Mouse (Mus musculus) stomach, embryonic 16.5 days (tissue): Measurements from ENCODE around the gene Gpr55. TPM values are rescaled to one million over a fixed set of nuclear protein-coding genes. Genes with fewer than 3 reads are reported as not detected.

Source experiments
- ATAC-seq: fragments of 200-750 bp; cut with Nextera tagmentation; 2 replicates; pipeline ENCODE4 v1.8.0; 2017; ENCODE audit warnings: moderate number of reproducible peaks, moderate TSS enrichment; ENCODE audit not compliant: insufficient read depth, low FRiP score
- H3K27ac ChIP-seq: fragments of 300-500 bp; sonication (generic); 2 replicates; pipeline ENCODE4 v1.5.1; 2014; ENCODE audit warnings: low read length
- H3K27me3 ChIP-seq: fragments of 300-500 bp; sonication (generic); 2 replicates; pipeline ENCODE4 v1.6.1; 2014; ENCODE audit warnings: low read length, control low read depth, mixed read lengths; ENCODE audit not compliant: control insufficient read depth, insufficient read depth
- H3K36me3 ChIP-seq: fragments of 300-500 bp; sonication (generic); 2 replicates; pipeline ENCODE4 v1.6.1; 2014; ENCODE audit warnings: low read length; ENCODE audit not compliant: control insufficient read depth, insufficient read depth
- H3K4me1 ChIP-seq: fragments of 300-500 bp; sonication (generic); 2 replicates; pipeline ENCODE4 v1.6.1; 2014; ENCODE audit warnings: low read length, control low read depth, mixed read lengths; ENCODE audit not compliant: control insufficient read depth, insufficient read depth
- H3K4me2 ChIP-seq: fragments of 300-500 bp; sonication (generic); 2 replicates; pipeline ENCODE4 v1.6.1; 2014; ENCODE audit warnings: low read depth, low read length, mixed read lengths
- H3K4me3 ChIP-seq: fragments of 300-500 bp; sonication (generic); replicated peaks from 2 replicates; pipeline ENCODE4 v1.5.1; 2014; ENCODE audit warnings: mild to moderate bottlenecking, low read length
- H3K9ac ChIP-seq: fragments of 300-500 bp; sonication (generic); 2 replicates; pipeline ENCODE4 v1.6.1; 2014; ENCODE audit warnings: low read length
- H3K9me3 ChIP-seq: fragments of 300-500 bp; sonication (generic); replicated peaks from 2 replicates; pipeline ENCODE4 v1.6.1; 2016; ENCODE audit warnings: low read length, control low read depth; ENCODE audit not compliant: control insufficient read depth
- WGBS: fragments of 180-500 bp; shearing (Covaris S2); extraction: QIAGEN DNeasy Blood & Tissue Kit; methylation state at CpG from one replicate; pipeline ENCODE4 v1.1.7; 2014; 5-methylcytosine and 5-hydroxymethylcytosine counted together
- polyA plus RNA-seq: library from polyadenylated mRNA; unstranded; fragments of >200 nt; fragmentation: Nextera tagmentation; extraction: Ambion mirVana; gene quantifications from 2 replicates; pipeline ENCODE4 v1.2.1, GENCODE M21; 2015

The Gpr55 gene
- 0.04 and 0.10 TPM in 2 replicates for polyA plus RNA-seq

DNA sequence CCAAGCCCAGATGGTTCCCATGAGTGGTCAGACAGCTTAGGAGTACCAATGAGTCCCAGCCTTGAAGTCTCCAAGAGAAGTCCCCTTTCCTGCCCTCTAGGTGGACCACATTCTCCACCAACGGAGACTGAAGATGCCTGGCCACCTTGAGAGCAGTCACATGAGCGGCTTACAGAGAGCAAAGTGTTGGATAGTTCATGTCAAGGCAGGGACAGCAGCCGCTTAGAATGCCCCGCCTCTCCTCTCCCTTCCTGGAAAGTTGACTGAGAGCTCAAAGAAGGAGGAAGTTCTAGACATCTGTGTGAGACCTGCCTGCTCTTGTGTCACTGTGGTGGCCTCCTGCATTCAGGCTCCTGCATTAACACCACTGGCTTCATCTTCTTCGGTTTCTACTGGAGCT, at the start of gene Gpr55:
Gene Gpr55 (minus strand): TSS at position 135 of the 400 bp plus-strand sequence.
- Histone ChIP-seq H3K4me2 (no peak within 1 kb of the TSS), H3K9ac (no peak within 1 kb of the TSS), H3K36me3 (no peaks in the 10 kb centered on the region), H3K27me3 (no peaks in the 10 kb centered on the region), H3K4me3 (no peak within 1 kb of the TSS), H3K4me1 (peaks cover 34% of the 10 kb centered on the region), H3K9me3 (no peaks in the 10 kb centered on the region), H3K27ac (peak within 1 kb of the TSS; percentile 32)
- no peak; the same call in 1 of the 2 replicates for ATAC-seq
- WGBS: 67% methylated on average over 5 of the region's 5 CpGs

DNA sequence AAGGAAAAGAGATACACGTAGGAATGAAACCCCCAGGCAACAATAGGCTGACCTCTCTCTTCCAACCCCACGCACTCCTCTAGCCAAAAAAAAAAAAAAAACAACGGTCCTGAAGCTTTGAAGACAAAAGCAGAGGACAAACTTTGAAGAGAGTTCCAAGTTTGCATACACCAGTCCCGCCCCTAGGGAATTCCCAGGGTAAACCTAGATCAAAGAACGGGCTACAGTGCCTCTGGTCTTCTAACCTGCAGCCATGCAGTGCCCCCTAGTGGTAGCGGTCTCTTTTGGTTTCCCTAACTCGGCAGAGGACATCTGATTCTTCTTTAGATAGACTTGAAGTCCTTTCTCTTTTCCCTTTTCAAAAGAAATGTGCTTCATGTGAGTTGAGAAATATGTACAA, 47.0 kb upstream of the Gpr55 start:
- no peaks in the 10 kb centered on the region for H3K27me3 ChIP-seq
- WGBS: 3% methylated on average over 7 of the region's 7 CpGs
- H3K9ac ChIP-seq: 0 out of 2 replicates have a peak overlapping the region, but pooled peaks have one; percentile 20
- H3K4me1 ChIP-seq: no peaks in the 10 kb centered on the region
- 0 out of 2 replicates have a peak, but pooled peaks have one; percentile 58 for ATAC-seq
- H3K4me3 ChIP-seq: peak overlapping the region; percentile 16
- H3K36me3 ChIP-seq: no peaks in the 10 kb centered on the region
- H3K27ac ChIP-seq: no peak overlapping the region
- peak overlapping the region; percentile 37; the same call in 1 of the 2 replicates for H3K4me2 ChIP-seq
- H3K9me3 ChIP-seq: no peaks in the 10 kb centered on the region

DNA sequence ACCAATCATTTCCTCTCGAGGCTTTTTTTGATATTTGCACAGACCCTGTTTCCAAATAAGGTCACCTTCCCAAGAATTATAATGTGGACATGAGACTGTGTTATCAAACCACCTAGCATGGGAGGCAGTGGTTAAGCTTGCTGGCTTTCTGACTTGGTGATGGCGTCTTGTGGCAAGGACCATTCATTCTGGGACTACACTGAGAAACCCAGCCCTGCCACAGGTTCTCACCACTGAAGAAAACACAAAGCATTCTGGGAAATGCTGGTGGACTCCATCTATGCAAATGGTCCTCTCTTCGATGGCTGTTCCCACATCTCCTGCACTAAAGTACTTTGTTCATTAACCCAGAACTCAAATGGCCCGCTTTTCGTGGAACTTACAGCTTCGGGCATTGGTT, 45.2 kb upstream of the Gpr55 start:
- Histone ChIP-seq H3K4me3 (no peak overlapping the region), H3K9me3 (no peaks in the 10 kb centered on the region)
- ATAC-seq: no peak

DNA sequence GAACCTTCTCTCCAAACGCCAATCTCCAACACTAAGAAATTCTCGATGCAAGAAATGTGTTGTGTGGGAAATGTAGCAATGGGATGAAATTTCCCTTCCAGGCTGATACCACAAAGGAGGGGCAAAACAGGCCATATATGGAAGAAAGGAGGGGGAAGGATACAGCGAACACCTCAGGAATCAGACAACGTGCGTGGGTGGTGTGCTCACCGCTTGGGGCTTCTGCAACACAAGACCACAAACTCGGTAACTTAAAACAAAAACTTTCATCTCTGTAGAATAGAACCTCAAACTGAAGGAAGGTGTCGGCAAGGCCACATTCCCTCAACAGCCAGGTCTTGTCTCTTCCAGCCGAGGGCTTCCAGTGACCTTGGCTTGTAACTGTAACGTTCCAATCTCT, 44.7 kb upstream of the Gpr55 start:
- Histone ChIP-seq H3K9ac (no peak overlapping the region), H3K36me3 (no peaks in the 10 kb centered on the region), H3K4me3 (no peak overlapping the region), H3K27me3 (no peaks in the 10 kb centered on the region), H3K4me1 (no peaks in the 10 kb centered on the region), H3K9me3 (no peaks in the 10 kb centered on the region), H3K4me2 (no peak overlapping the region), H3K27ac (no peak overlapping the region)
- ATAC-seq: no peak
- 88% methylated on average over 10 of the region's 10 CpGs for WGBS

More for the DNA sequence above, 45.2 kb upstream of the Gpr55 start:
- no peaks in the 10 kb centered on the region for H3K4me1 ChIP-seq
- 89% methylated on average over 6 of the region's 6 CpGs for WGBS
- H3K27ac ChIP-seq: no peak overlapping the region
- H3K9ac ChIP-seq: no peak overlapping the region
- H3K27me3 ChIP-seq: no peaks in the 10 kb centered on the region
- no peaks in the 10 kb centered on the region for H3K36me3 ChIP-seq
- no peak overlapping the region for H3K4me2 ChIP-seq

DNA sequence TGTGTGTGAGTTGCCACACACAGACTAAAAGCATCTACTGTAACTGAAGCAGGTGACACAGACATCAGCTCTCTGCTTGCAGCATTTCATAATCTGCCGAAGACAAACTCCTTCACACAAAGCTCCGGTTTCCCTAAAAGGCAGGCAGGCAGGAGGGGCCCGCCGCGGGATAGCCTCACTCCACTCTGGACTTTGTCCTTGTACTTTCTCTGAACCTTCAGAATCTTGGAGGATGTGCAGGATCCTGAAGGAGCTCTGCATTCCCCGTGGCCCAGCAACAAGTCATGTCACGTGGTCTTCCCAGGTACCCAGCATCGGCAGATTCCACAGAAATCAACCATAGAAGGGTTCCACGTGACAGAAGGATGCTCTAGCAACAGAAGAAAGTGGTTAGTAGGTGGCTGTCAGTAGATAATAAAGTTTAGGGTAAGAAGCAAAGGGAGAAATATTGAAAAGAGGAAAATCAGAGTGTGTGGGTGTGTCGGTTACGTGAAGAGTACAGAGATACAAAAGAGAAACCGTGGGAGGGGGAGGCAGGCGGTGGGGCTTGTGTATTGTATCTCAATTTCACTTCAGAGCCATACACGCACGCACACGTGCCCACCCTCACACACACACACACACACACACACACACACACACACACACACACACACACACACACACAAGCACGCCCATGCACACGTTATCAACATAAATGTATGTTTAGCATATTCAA, 39.2 kb upstream of the Gpr55 start:
- Histone ChIP-seq H3K36me3 (no peaks in the 10 kb centered on the region), H3K4me3 (no peak overlapping the region), H3K27me3 (no peaks in the 10 kb centered on the region), H3K4me1 (no peaks in the 10 kb centered on the region), H3K9ac (no peak overlapping the region), H3K4me2 (no peak overlapping the region), H3K27ac (no peak overlapping the region), H3K9me3 (no peaks in the 10 kb centered on the region)
- WGBS: 66% methylated on average over 18 of the region's 18 CpGs
- ATAC-seq: no peak

DNA sequence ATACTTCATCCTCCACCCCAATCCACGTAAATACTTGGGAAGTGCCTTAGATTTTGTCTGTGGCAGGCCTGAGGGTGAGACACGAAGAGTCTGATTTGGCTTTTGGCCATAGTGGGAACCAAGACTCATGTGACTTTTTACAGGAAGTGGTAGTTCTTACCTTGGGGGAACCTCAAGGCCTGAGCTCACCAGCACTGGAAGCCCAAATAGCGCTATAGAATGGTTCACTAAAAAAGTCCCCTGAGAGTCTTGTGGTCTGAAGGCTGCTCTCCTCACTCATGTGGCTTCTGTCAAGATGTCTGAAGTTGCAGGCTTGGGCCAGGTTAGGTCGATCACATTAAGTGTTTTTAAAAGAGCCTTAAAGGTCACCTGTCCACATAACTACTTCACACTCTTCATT, 37.2 kb upstream of the Gpr55 start:
- no peaks in the 10 kb centered on the region for H3K27me3 ChIP-seq
- no peak overlapping the region for H3K27ac ChIP-seq
- no peak overlapping the region for H3K4me2 ChIP-seq
- H3K4me1 ChIP-seq: no peaks in the 10 kb centered on the region
- H3K9ac ChIP-seq: no peak overlapping the region
- no peaks in the 10 kb centered on the region for H3K9me3 ChIP-seq
- ATAC-seq: no peak
- no peaks in the 10 kb centered on the region for H3K36me3 ChIP-seq
- WGBS: 79% methylated on average over 4 of the region's 4 CpGs
- no peak overlapping the region for H3K4me3 ChIP-seq

DNA sequence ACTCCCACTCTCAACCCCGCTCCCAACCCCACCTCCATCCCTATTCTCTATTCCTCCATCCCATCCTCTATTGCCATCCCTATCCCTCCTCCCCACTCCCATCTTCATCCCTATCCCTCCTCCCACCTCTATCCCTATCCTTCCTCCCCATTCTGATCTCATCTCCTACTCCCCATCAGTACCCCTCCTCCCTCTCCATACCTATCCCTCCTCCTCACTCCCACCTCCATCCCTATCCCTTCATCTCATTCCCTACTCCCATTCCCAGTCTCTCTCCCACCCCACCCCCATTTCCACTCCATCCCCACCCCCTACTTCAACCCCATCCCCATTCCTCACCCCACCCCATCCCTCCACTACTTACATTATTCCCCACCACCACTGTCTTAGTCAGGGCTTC, 36.4 kb upstream of the Gpr55 start:
- WGBS: 88% methylated on average over 1 of the region's 1 CpGs

DNA sequence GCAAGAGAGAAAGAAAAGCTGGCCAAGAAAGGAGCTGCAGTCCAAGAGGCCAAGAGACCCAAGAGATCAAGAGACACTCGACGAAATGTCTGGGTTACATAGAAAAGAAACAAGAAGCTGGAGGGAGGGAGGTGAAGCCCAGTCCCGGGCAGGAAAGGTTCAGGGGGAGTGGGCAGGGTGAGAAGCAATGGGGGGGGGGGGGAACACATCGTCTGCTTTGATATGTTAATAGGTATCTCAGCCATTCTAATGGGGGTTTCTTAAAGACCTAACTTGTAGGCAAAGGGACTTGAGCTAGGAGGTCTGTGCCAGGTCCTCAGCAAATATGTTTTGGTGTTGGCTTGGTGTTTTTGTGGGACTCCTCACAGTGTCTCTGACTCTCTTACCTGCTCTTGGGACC, 32.7 kb upstream of the Gpr55 start:
- H3K4me1 ChIP-seq: no peaks in the 10 kb centered on the region
- H3K9ac ChIP-seq: no peak overlapping the region
- H3K4me2 ChIP-seq: no peak overlapping the region
- no peaks in the 10 kb centered on the region for H3K27me3 ChIP-seq
- no peak overlapping the region for H3K27ac ChIP-seq
- H3K9me3 ChIP-seq: no peaks in the 10 kb centered on the region
- no peak for ATAC-seq
- H3K36me3 ChIP-seq: no peaks in the 10 kb centered on the region
- no peak overlapping the region for H3K4me3 ChIP-seq
- WGBS: 68% methylated on average over 4 of the region's 4 CpGs

More for the DNA sequence above, 36.4 kb upstream of the Gpr55 start:
- ATAC-seq: no peak
- no peaks in the 10 kb centered on the region for H3K4me1 ChIP-seq
- no peak overlapping the region for H3K4me2 ChIP-seq
- H3K27me3 ChIP-seq: no peaks in the 10 kb centered on the region
- no peak overlapping the region for H3K27ac ChIP-seq
- H3K9me3 ChIP-seq: no peaks in the 10 kb centered on the region
- H3K9ac ChIP-seq: no peak overlapping the region
- H3K36me3 ChIP-seq: no peaks in the 10 kb centered on the region
- no peak overlapping the region for H3K4me3 ChIP-seq

DNA sequence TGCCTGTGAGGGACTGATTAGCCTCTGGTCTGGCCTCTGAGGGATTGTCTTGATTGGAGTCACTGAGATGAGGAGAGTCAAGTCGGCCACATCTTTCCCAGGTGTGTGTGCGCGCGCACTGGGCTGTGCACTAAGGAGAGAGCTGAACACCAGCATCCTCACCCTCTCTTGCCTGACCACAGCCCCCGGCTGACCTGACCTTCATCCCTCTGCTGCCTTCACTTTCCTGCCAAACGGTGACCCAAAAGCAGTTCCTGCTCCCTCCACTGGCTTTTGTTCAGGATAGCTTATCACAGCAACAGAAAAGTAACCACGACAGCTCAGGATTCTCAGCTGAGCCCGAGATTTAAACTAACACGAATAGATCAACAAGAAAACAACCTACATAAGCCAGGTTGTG, 31.4 kb upstream of the Gpr55 start:
- Histone ChIP-seq H3K9ac (no peak overlapping the region), H3K27ac (no peak overlapping the region), H3K36me3 (no peaks in the 10 kb centered on the region), H3K4me2 (no peak overlapping the region), H3K4me3 (no peak overlapping the region), H3K9me3 (no peaks in the 10 kb centered on the region), H3K27me3 (no peaks in the 10 kb centered on the region), H3K4me1 (no peaks in the 10 kb centered on the region)
- no peak for ATAC-seq
- WGBS: 75% methylated on average over 9 of the region's 9 CpGs
